Mouse (Mus musculus): ENCODE measurements around the gene Luc7l3. TPM values are rescaled to one million over a fixed set of nuclear protein-coding genes. Genes with fewer than 3 reads are reported as not detected.

The Luc7l3 gene
- polyA plus RNA-seq, 2 experiments = 96.9 to 138 TPM

GRCm38 (mm10) chr11:94317014-94317413 lies 4.8 kb downstream of the Luc7l3 start:
- TF ChIP-seq POLR2A (IDR thresholded peaks at IDR 0.05; ENCODE audit: borderline replicate concordance, extremely low read depth, insufficient read depth, insufficient read length) = no peak
- 63% methylated on average over 1 of the region's 1 CpGs for WGBS
- ATAC-seq (ENCODE audit: low FRiP score, low read depth) (no peak), DNase-seq (ENCODE audit: low spot score) (no peak)
- Histone ChIP-seq H3K27me3 (ENCODE audit: control insufficient read depth, insufficient read depth, low read length) (no peaks in the 10 kb centered on the region), H3K36me3 (ENCODE audit: control insufficient read depth, insufficient read depth, low read length) (no peaks in the 10 kb centered on the region), H3K4me1 (ENCODE audit: control insufficient read depth, insufficient read depth, low read length) (peaks cover 3% of the 10 kb centered on the region; the same call in 1 of the 2 replicates), H3K9me3 (ENCODE audit: control insufficient read depth, low read length) (no peaks in the 10 kb centered on the region), H3K9ac (ENCODE audit: low read depth, low read length, severe bottlenecking) (no peak overlapping the region), H3K4me3 (replicated peaks; ENCODE audit: low read length) (no peak overlapping the region), H3K27ac (replicated peaks; ENCODE audit: low read depth, low read length) (no peak overlapping the region), H3K4me2 (replicated peaks; ENCODE audit: low read depth, low read length, severe bottlenecking) (no peak overlapping the region)

- Histone ChIP-seq H3K27me3 (ENCODE audit: control insufficient read depth, insufficient read depth, low read length) (no peaks in the 10 kb centered on the region), H3K4me2 (replicated peaks; ENCODE audit: low read depth, low read length, severe bottlenecking) (no peak overlapping the region), H3K4me3 (replicated peaks; ENCODE audit: low read length) (no peak overlapping the region), H3K9ac (ENCODE audit: low read depth, low read length, severe bottlenecking) (no peak overlapping the region), H3K4me1 (ENCODE audit: control insufficient read depth, insufficient read depth, low read length) (peaks cover 3% of the 10 kb centered on the region; the same call in 1 of the 2 replicates), H3K36me3 (ENCODE audit: control insufficient read depth, insufficient read depth, low read length) (no peaks in the 10 kb centered on the region), H3K9me3 (ENCODE audit: control insufficient read depth, low read length) (no peaks in the 10 kb centered on the region), H3K27ac (replicated peaks; ENCODE audit: low read depth, low read length) (no peak overlapping the region)
- ATAC-seq (ENCODE audit: low FRiP score, low read depth) = no peak
- no peak for DNase-seq (ENCODE audit: low spot score)
- 89% methylated on average over 2 of the region's 2 CpGs for WGBS
- no peak for TF ChIP-seq POLR2A (IDR thresholded peaks at IDR 0.05; ENCODE audit: borderline replicate concordance, extremely low read depth, insufficient read depth, insufficient read length)
Observed at GRCm38 (mm10) chr11:94316528-94316927, 5.3 kb downstream of the Luc7l3 start.

GRCm38 (mm10) chr11:94315308-94315707 lies 6.5 kb downstream of the Luc7l3 start:
- Histone ChIP-seq H3K9me3 (ENCODE audit: control insufficient read depth, low read length) (no peaks in the 10 kb centered on the region), H3K9ac (ENCODE audit: low read depth, low read length, severe bottlenecking) (no peak overlapping the region), H3K27ac (replicated peaks; ENCODE audit: low read depth, low read length) (no peak overlapping the region), H3K4me2 (replicated peaks; ENCODE audit: low read depth, low read length, severe bottlenecking) (no peak overlapping the region), H3K27me3 (ENCODE audit: control insufficient read depth, insufficient read depth, low read length) (no peaks in the 10 kb centered on the region), H3K4me3 (replicated peaks; ENCODE audit: low read length) (no peak overlapping the region), H3K4me1 (ENCODE audit: control insufficient read depth, insufficient read depth, low read length) (peaks cover 3% of the 10 kb centered on the region; the same call in 1 of the 2 replicates), H3K36me3 (ENCODE audit: control insufficient read depth, insufficient read depth, low read length) (no peaks in the 10 kb centered on the region)
- TF ChIP-seq POLR2A (IDR thresholded peaks at IDR 0.05; ENCODE audit: borderline replicate concordance, extremely low read depth, insufficient read depth, insufficient read length) = no peak
- no peak for DNase-seq (ENCODE audit: low spot score)
- 77% methylated on average over 1 of the region's 1 CpGs for WGBS
- ATAC-seq (ENCODE audit: low FRiP score, low read depth) = no peak

GRCm38 (mm10) chr11:94314098-94314652 lies 7.6 kb downstream of the Luc7l3 start:
- H3K4me2 ChIP-seq (replicated peaks; ENCODE audit: low read depth, low read length, severe bottlenecking) = no peak overlapping the region
- H3K9me3 ChIP-seq (ENCODE audit: control insufficient read depth, low read length) = no peaks in the 10 kb centered on the region
- no peak overlapping the region; the same call in 1 of the 2 replicates for H3K27ac ChIP-seq (replicated peaks; ENCODE audit: low read depth, low read length)
- no peaks in the 10 kb centered on the region for H3K36me3 ChIP-seq (ENCODE audit: control insufficient read depth, insufficient read depth, low read length)
- peaks cover 3% of the 10 kb centered on the region; the same call in 1 of the 2 replicates for H3K4me1 ChIP-seq (ENCODE audit: control insufficient read depth, insufficient read depth, low read length)
- no peak for TF ChIP-seq POLR2A (IDR thresholded peaks at IDR 0.05; ENCODE audit: borderline replicate concordance, extremely low read depth, insufficient read depth, insufficient read length)
- no peak overlapping the region for H3K9ac ChIP-seq (ENCODE audit: low read depth, low read length, severe bottlenecking)
- no peaks in the 10 kb centered on the region for H3K27me3 ChIP-seq (ENCODE audit: control insufficient read depth, insufficient read depth, low read length)
- WGBS = 74% methylated on average over 2 of the region's 2 CpGs
- DNase-seq (ENCODE audit: low spot score) (no peak), ATAC-seq (ENCODE audit: low FRiP score, low read depth) (no peak)
- no peak overlapping the region for H3K4me3 ChIP-seq (replicated peaks; ENCODE audit: low read length)

- no peaks in the 10 kb centered on the region for H3K27me3 ChIP-seq (ENCODE audit: control insufficient read depth, insufficient read depth, low read length)
- H3K36me3 ChIP-seq (ENCODE audit: control insufficient read depth, insufficient read depth, low read length) = 0 out of 2 replicates have a peak, but pooled peaks cover 5% of the 10 kb centered on the region
- no peak for TF ChIP-seq POLR2A (IDR thresholded peaks at IDR 0.05; ENCODE audit: borderline replicate concordance, extremely low read depth, insufficient read depth, insufficient read length)
- 79% methylated on average over 1 of the region's 1 CpGs for WGBS
- no peak overlapping the region for H3K9ac ChIP-seq (ENCODE audit: low read depth, low read length, severe bottlenecking)
- peaks cover 3% of the 10 kb centered on the region; the same call in 1 of the 2 replicates for H3K4me1 ChIP-seq (ENCODE audit: control insufficient read depth, insufficient read depth, low read length)
- ATAC-seq (ENCODE audit: low FRiP score, low read depth) = no peak
- H3K4me2 ChIP-seq (replicated peaks; ENCODE audit: low read depth, low read length, severe bottlenecking) = no peak overlapping the region
- H3K4me3 ChIP-seq (replicated peaks; ENCODE audit: low read length) = no peak overlapping the region
- H3K9me3 ChIP-seq (ENCODE audit: control insufficient read depth, low read length) = no peaks in the 10 kb centered on the region
- DNase-seq (ENCODE audit: low spot score) = peak; percentile 33
- H3K27ac ChIP-seq (replicated peaks; ENCODE audit: low read depth, low read length) = no peak overlapping the region
Observed at GRCm38 (mm10) chr11:94312733-94313132, 9.1 kb downstream of the Luc7l3 start.
